Mouse (Mus musculus) G1E-ER4 (cell line): ENCODE measurements at regions not wholly inside any gene's neighbourhood (a gene's known extent, or its start where the extent isn't known, plus 50 kb on each side); places are given as distances from the start of the nearest gene placed in this dataset.

Experiments
- GATA1 ChIP-seq: IDR thresholded peaks from one replicate; pipeline ENCODE4 v1.8.0; 2012; ENCODE audit warnings: low read length, inconsistent platforms

- no peak for TF ChIP-seq GATA1
Measured at GRCm38 (mm10) chr15:17715584-17715983, 987.0 kb downstream of the Cdh9 start.

- TF ChIP-seq GATA1 = no peak
Measured at GRCm38 (mm10) chr15:17730651-17731050, 1002.1 kb downstream of the Cdh9 start.

DNA sequence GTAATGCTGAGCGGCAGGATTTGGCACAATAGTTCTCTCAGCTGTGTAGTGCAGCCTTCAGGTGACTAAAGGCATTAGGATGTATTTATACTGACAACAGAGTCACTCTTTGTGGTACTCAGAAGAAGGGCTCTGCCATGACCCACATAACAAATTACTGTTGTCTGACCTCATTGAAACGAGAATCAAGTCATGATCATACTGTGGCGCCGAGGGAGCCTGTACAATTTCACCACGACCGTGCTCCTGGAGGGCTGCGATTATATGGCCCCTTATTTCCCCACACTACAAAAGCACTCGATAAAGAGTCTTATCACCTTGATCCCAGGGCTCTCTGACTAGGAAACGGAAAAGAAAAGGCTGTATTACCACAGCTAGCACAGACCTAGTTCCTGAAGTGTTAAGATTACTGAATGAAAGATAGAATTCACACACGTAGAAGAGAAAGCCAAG is 1041.7 kb downstream of the Cdh9 start:
- TF ChIP-seq GATA1 = peak; percentile 51

DNA sequence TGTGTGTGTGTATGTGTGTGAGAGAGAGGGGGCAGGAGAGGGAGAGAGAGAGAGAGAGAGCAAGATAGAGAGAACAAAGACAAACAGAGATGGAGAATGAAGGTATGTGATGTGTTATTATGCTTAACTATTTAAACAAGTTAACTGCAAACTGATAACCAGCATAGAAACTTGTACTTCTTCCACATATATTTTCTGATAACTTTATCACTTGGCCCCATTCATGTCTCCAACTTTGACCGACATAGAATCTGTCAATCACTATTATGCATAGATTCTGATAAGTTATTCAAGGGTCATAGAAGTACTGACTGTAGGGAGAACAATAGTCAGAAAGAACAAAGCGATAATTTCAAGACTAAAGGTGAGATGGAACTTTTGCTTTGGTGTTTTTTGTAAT is 1039.0 kb upstream of the Cdh10 start:
- TF ChIP-seq GATA1 = no peak

- no peak for TF ChIP-seq GATA1
Measured at GRCm38 (mm10) chr15:17783368-17783767, 1035.4 kb upstream of the Cdh10 start.

DNA sequence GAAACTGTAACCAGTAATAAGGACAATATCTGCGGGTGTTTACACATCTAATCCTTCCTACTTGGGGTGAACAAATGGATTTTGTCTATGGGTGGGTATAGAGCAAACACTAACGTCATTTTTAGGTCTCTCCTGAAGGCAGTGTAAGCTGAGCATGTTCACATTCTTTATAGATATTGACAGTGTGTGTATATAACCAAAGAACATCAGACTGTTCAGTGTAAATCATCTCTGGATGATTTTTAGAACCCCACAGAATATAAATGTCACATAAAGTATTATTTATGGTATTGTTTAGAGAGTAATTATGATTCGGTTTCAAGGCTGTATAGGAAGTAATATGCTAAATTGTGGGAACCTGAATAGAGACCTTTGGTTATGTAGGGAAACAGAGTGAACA is 1021.2 kb upstream of the Cdh10 start:
- TF ChIP-seq GATA1 = no peak

- no peak for TF ChIP-seq GATA1
Measured at GRCm38 (mm10) chr15:17801424-17801823, 1017.3 kb upstream of the Cdh10 start.

GRCm38 (mm10) chr15:17803107-17803506 is 1015.6 kb upstream of the Cdh10 start:
- no peak for TF ChIP-seq GATA1

- TF ChIP-seq GATA1 = no peak
Measured at GRCm38 (mm10) chr15:17830376-17830775, 988.4 kb upstream of the Cdh10 start.

DNA sequence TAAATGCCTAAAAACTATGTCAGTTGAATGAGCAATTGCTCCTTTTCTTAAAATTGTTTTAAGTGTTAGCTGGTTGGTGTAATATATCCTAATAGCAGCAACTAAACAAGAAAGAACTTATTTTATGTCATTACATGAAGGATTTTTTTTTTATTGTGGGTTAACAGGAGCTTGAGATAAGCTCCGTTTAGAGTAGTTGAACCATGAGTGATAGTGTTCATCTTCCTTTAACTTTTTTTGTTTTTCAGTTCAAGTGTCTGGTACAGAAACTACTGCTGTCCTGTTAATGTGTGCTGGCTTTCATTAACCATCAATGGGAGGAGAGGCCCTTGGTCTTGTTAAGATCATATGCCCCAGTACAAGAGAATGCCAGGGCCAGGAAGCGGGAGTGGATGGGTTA is 986.8 kb upstream of the Cdh10 start:
- no peak for TF ChIP-seq GATA1

GRCm38 (mm10) chr15:17880168-17880567 is 938.6 kb upstream of the Cdh10 start:
- TF ChIP-seq GATA1 = no peak

DNA sequence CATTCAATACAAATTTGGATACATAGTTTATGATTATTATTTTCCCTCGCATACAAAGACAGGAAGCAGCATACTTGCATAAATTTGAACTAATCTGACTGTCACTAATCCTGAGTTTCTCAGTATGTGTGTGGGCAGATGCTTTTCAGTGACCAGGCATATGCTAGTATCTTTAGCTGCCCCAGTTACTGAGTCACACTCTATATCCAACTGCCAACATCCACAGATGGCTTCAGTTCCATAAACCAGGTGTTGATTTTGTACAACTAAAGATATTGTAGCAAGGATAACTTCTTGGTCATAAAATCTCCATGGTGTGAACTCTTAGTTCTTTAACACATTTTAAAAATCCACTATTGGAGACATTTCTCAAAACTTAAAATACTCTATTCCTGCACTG is 929.4 kb upstream of the Cdh10 start:
- no peak for TF ChIP-seq GATA1

DNA sequence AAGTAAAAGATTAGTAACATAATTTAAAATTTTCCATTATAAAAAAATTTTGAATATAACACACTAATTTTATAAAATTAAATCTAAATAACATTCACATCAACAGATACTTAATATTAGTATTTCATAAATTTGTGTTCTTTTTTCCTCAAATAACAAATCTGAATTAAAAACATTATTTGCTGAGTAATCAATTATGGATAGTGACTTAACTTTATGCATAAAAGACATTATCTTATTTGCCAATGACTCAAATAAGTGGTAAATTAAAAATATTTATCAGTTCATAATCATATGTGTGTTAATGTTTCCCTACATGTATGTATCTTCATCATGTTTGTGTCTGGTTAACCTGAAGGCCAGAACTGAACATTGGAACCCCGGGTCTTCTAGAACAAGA is 918.7 kb upstream of the Cdh10 start:
- TF ChIP-seq GATA1 = no peak

DNA sequence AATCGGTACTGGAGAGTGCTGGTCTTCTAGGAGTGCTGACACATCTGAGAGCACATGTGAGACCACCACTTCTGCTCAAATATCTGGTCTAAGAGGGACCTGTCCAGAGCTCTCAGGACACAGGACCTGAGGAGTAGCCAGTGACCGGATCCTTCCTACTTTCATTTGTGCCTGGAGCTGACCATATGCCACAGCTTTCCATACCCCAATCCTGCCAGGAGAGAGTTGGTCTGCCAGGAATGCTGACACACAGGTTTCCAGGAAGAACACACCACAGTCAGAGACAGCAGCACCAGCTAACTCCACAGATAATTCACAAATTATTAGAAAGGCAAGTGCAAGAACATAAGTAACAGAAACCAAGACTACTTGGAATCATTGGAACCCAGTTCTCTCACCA is 906.5 kb upstream of the Cdh10 start:
- no peak for TF ChIP-seq GATA1

- no peak for TF ChIP-seq GATA1
Measured at GRCm38 (mm10) chr15:17932573-17932972, 886.2 kb upstream of the Cdh10 start.

- no peak for TF ChIP-seq GATA1
Measured at GRCm38 (mm10) chr15:17933875-17934274, 884.9 kb upstream of the Cdh10 start.

- TF ChIP-seq GATA1 = no peak
Measured at GRCm38 (mm10) chr15:17935473-17935872, 883.3 kb upstream of the Cdh10 start.

DNA sequence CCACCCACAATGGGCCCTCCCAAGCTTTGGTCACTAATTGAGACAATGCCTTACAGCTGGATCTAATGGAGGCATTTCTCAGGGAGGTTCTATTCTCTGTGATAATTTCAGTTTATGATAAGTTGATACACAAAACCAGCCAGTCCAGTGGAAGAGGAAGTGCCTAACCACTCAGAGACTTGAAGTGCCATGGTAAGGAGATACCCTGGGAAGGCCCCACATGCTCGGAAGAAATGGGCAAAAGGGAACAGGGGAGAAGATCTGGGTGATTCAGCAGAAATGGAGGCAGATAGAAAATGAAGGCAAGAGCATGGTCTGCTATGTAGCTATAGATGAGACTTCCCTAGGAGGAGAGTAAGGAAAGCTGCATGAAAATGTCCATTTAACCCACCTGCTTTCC is 856.0 kb upstream of the Cdh10 start:
- TF ChIP-seq GATA1 = no peak
